Mouse (Mus musculus) granulocyte monocyte progenitor cell, adult 5-6 weeks (primary cell): Measurements from ENCODE around the gene Vinac1. TPM values are rescaled to one million over a fixed set of nuclear protein-coding genes. Genes with fewer than 3 reads are reported as not detected.
"Not testable (repeated sequence)": the region's sequence is repeated elsewhere in the genome, so short reads cannot be mapped to it uniquely, and the experiment has no call there.

Experiments
- ATAC-seq: replicated peaks from 2 replicates; pipeline ENCODE4 v1.8.0; 2016; ENCODE audit warnings: mild to moderate bottlenecking, moderate TSS enrichment, inconsistent platforms; ENCODE audit not compliant: poor library complexity, severe bottlenecking
- total RNA-seq, 2 experiments: library from RNA; stranded (forward) in 1 of 2; stranded (reverse) in 1 of 2; fragments of 200-712, 200-1000 nt in 1 of 2; fragments of >200 nt in 1 of 2; fragmentation: Nextera tagmentation in 1 of 2; gene quantifications; 2 replicates each; pipeline ENCODE4 v1.2.3; 2014 to 2017

The Vinac1 gene
- total RNA-seq, 2 experiments from 2014 or later = not detected

GRCm38 (mm10) chr2:129046172-129046845, 1.7 kb downstream of the Vinac1 start:
- no peak for ATAC-seq

GRCm38 (mm10) chr2:129040567-129040966, 7.4 kb downstream of the Vinac1 start:
- ATAC-seq = peak; percentile 87

GRCm38 (mm10) chr2:129038937-129039631, 8.9 kb downstream of the Vinac1 start:
- peak; percentile 24 for ATAC-seq

- ATAC-seq = no peak
Observed at GRCm38 (mm10) chr2:129038426-129038936, 9.5 kb downstream of the Vinac1 start.

- no peak for ATAC-seq
Observed at GRCm38 (mm10) chr2:129035381-129035780, 12.6 kb downstream of the Vinac1 start.

GRCm38 (mm10) chr2:129024820-129025219, 23.2 kb downstream of the Vinac1 start:
- ATAC-seq = no peak

GRCm38 (mm10) chr2:129020106-129020505, 27.9 kb downstream of the Vinac1 start:
- no peak for ATAC-seq

- not testable (repeated sequence) for ATAC-seq
Observed at GRCm38 (mm10) chr2:129008867-129009266, 39.1 kb downstream of the Vinac1 start.

- no peak for ATAC-seq
Observed at GRCm38 (mm10) chr2:129006194-129006749, 41.7 kb downstream of the Vinac1 start.

GRCm38 (mm10) chr2:129004872-129005271, 43.1 kb downstream of the Vinac1 start:
- no peak for ATAC-seq

GRCm38 (mm10) chr2:128984746-128985145, 63.2 kb downstream of the Vinac1 start:
- ATAC-seq = no peak

- ATAC-seq = no peak
Observed at GRCm38 (mm10) chr2:128975572-128975971, 72.4 kb downstream of the Vinac1 start.

Other genes with a start within 250 kb of the Vinac1 start
- 11.7 and 18.5 TPM in 2 replicates for gene Tmem87b, start 230.1 kb downstream of the Vinac1 start, total RNA-seq (2014; fragmentation: Nextera tagmentation)
- gene Tmem87b, start 230.1 kb downstream of the Vinac1 start, total RNA-seq (2017) = 17.7 and 20.8 TPM in 2 replicates
- not detected in 2 replicates for gene Fbln7, start 185.2 kb downstream of the Vinac1 start, total RNA-seq (2014; fragmentation: Nextera tagmentation)
- not detected in 2 replicates for gene Fbln7, start 185.2 kb downstream of the Vinac1 start, total RNA-seq (2017)
- gene Zc3h8, start 104.1 kb downstream of the Vinac1 start, total RNA-seq (2014; fragmentation: Nextera tagmentation) = 10.5 and 15.4 TPM in 2 replicates
- 9.9 and 19.1 TPM in 2 replicates for gene Zc3h8, start 104.1 kb downstream of the Vinac1 start, total RNA-seq (2017)
- gene Zc3h6, start 80.8 kb downstream of the Vinac1 start, total RNA-seq (2014; fragmentation: Nextera tagmentation) = 0.82 and 3.7 TPM in 2 replicates
- 1.9 TPM in 2 replicates for gene Zc3h6, start 80.8 kb downstream of the Vinac1 start, total RNA-seq (2017)
- 2.8 and 7.7 TPM in 2 replicates for gene Gm10762, start 80.4 kb downstream of the Vinac1 start, total RNA-seq (2014; fragmentation: Nextera tagmentation)
- gene Gm10762, start 80.4 kb downstream of the Vinac1 start, total RNA-seq (2017) = 4.0 and 10.5 TPM in 2 replicates
- 2.8 and 3.7 TPM in 2 replicates for gene Ttl, start 17.8 kb upstream of the Vinac1 start, total RNA-seq (2014; fragmentation: Nextera tagmentation)
- gene Ttl, start 17.8 kb upstream of the Vinac1 start, total RNA-seq (2017) = 3.6 and 3.7 TPM in 2 replicates
- 43.2 and 56.1 TPM in 2 replicates for gene Polr1b, start 52.8 kb upstream of the Vinac1 start, total RNA-seq (2014; fragmentation: Nextera tagmentation)
- 47.1 and 49.7 TPM in 2 replicates for gene Polr1b, start 52.8 kb upstream of the Vinac1 start, total RNA-seq (2017)
- 18.4 and 18.6 TPM in 2 replicates for gene Chchd5, start 81.5 kb upstream of the Vinac1 start, total RNA-seq (2014; fragmentation: Nextera tagmentation)
- 17.4 and 22.2 TPM in 2 replicates for gene Chchd5, start 81.5 kb upstream of the Vinac1 start, total RNA-seq (2017)
- gene Slc20a1, start 150.6 kb upstream of the Vinac1 start, total RNA-seq (2014; fragmentation: Nextera tagmentation) = 34.8 and 35.3 TPM in 2 replicates
- 71.3 and 85.3 TPM in 2 replicates for gene Slc20a1, start 150.6 kb upstream of the Vinac1 start, total RNA-seq (2017)
- gene Ckap2l, start 249.0 kb upstream of the Vinac1 start, total RNA-seq (2014; fragmentation: Nextera tagmentation) = 17.1 and 49.8 TPM in 2 replicates
- 55.3 and 56.6 TPM in 2 replicates for gene Ckap2l, start 249.0 kb upstream of the Vinac1 start, total RNA-seq (2017)